Mouse (Mus musculus) fibroblast of lung, adult 2 months (primary cell): Measurements from ENCODE around the gene Cela3b.

Experiments used
- DNase-seq: peaks from one replicate; pipeline ENCODE4 v3.0.0-alpha.2; 2011; ENCODE audit warnings: low read depth

The Cela3b gene

DNA sequence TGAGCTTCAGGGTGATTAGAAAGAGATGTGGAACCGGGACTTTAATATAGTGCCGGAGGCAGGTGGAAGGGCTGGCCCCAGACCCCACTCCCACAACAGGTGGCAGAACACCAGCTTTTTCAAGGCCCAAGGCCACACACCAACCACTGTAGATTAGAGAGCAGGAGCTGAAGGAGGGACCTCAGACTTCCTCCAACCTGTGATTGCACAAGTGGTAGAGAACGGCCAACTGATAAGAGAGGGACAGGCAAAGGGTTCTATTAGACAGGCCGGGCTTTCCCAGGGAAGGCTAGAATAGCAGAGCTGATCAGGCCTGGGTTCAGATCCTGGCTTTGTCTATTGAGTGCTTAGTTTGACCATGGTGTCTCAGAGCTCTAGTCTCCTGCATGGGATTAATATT lies at the start of gene Cela3b:
Cela3b (minus strand) TSS at position 39 of the 400 bp plus-strand sequence.
- DNase-seq, result no peak

- no peak for DNase-seq
These were observed 49.4 kb upstream of the Cela3b start for GRCm38 (mm10) chr4:137479757-137480156.

- DNase-seq, result no peak
These were observed 48.0 kb upstream of the Cela3b start for GRCm38 (mm10) chr4:137478306-137478705.

- no peak for DNase-seq
These were observed 47.3 kb upstream of the Cela3b start for GRCm38 (mm10) chr4:137477611-137478010.

- DNase-seq, result no peak
These were observed 46.5 kb upstream of the Cela3b start for GRCm38 (mm10) chr4:137476761-137477237.

- DNase-seq, result no peak
These were observed 45.9 kb upstream of the Cela3b start for GRCm38 (mm10) chr4:137476065-137476760.

- DNase-seq, result no peak
These were observed 45.1 kb upstream of the Cela3b start for GRCm38 (mm10) chr4:137475271-137476050.

DNA sequence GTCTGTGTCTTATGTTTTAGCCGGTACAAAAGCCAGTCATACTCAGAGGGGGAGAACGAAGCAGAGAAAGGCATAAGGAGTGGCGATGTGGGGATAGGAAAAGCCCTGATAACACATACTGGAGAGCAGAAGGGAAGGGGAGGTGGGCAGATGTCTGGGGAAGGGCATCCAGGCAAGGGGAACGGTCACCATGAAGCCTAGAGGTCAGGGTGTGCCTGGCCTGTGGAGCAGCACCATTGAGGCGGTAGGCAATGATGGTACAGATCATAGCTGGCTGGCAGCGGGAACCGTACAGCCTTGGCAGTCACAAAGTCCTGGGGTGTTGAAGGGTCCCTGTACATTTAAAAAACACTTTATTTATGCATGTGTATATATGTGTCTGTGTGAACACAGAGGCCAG lies 44.4 kb upstream of the Cela3b start:
- no peak for DNase-seq

DNA sequence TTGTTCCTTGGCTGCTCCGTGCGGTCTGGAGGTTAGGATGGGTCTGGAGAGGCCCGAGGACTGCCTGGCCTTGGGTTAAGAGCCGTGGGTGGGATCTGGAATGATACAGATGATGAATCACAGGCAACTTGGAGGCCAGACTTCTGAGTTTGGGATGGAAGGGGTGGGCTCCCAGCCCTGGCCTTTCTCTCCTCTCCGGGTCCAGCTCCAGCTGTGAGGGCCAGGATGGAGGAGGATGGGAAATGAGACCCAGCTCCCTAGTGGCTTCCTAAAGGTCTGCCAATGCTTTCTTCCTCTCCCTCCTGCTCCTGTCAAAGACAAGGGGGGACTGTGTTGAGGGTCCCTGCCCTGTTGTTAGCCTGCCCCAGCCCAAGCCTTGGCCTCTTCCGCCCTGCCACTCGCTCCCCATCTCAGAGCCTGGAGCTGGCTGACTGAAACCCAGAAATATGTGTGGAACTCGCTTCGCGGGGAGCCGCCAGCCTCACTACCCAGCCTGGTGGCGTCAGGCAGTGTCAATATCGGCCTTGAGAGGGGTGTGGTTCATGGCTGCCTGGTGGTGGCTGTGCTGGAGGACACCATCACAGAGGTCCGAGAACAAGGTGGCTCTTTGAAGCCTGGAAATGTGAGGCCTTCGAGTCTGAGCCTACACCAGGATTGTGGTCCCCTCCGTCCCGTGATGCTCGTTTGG lies 43.5 kb upstream of the Cela3b start:
- DNase-seq, result no peak

DNA sequence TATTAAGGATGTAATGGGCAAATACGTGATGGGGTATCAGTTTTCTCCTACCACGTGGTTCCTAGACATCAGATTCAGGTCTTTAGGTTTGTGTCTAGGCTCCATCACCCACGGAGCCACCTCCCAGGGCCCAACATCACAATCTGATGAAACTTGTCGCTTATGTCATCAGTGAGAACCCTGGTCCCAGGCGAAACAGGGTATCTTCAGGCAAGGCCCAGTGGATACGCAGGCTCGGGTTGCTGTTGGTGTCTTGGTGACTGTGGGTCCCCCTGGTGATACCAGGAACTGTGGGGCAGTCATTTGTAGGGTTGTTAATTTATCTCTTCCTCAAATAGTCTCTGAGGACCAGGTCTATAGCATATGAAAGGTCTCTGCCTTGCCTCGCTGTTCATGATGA lies 42.9 kb upstream of the Cela3b start:
- no peak for DNase-seq

GRCm38 (mm10) chr4:137471326-137471725 lies 41.0 kb upstream of the Cela3b start:
- DNase-seq, result no peak

DNA sequence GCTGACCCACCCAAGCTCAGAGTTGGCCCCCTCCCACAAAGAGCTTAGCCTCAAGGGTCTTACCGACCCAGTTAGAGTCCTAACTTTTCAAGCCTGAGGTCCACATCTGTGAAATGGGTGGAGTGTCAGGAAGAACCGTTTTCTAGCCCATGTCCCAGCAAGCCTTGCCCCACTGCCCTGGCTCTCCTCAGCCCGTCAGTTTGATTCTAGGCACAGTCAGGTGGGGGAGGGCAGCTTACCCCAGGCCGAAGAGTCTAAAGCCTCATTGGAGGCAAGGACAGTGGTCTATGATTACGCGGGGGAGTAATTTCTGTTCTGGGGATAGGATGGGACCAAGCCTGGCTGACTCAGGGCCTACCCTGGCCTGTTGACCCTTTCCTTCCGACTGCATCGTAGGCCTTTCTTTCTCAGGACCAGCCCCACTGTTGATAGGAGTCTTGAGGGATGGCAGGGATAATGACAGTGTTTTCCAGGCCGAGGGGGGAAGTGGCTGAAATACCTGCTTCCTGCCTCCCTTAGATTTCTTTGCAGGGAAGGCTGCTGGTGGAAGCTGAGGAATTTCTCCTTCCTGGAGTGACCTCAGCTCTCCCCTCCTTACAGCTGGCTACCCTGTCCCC lies 40.5 kb upstream of the Cela3b start:
- no peak for DNase-seq

GRCm38 (mm10) chr4:137469845-137470692 lies 39.7 kb upstream of the Cela3b start:
- no peak for DNase-seq

DNA sequence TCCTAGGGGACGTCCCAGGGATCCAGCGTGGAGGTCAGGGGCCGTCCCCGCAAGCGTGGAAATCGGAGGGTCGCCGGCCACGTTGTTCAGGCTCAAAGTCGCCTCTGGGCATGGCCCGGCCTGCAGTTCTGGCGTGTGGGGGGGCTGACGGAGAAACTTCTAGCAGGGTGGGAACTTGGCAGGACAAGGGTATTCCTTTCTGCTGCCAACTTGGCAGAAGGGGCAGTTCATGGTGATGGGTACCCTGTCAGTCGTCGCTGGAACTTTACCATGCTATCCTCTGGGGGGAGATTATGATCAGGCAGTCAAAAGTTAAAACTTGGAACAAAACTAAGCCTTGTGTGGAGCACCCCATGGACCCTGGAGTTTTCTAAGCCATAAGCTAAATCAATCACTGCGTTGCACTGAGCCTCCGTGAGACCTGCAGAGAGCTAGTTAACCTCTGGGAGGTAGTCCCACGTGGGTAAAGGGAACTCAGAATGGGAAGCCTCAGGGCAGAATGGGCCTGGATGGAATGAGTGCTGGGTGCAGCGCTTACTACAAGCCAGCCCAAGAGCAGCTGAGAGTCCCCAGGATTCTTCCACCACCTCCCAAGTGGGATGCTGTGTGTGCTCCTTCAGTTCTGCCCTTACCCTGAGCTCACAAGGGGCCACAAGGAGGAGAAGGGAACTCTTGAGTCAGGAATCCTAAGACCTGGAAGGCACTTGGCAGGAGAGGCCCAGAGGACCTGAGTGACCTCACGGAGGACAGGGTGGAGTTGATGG lies 38.9 kb upstream of the Cela3b start:
- DNase-seq, result no peak

- DNase-seq, result peak; percentile 85
These were observed 38.1 kb upstream of the Cela3b start, which contains the start of gene Hspg2 for GRCm38 (mm10) chr4:137468260-137469080. Gene Hspg2 (plus strand): TSS chr4:137468769.

DNA sequence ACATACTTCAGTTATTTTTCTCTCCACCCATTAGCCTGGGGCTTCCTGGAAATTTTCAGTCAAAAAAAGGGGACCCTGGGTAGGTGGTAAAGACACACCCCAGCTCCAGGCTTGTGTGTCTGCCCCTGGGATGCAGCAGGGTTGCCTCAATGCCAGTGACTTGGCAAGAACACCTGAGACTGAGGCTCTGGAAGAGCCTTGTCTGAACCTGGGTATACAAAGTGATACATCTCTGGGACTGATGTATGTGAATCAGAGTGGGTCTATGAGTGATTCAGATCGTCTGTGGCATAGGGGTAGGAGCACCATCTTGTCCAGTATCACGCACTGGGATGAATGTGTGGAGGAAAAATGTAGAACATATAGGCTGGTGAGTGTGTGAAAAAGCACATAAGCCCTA lies 37.2 kb upstream of the Cela3b start:
- no peak for DNase-seq

- no peak for DNase-seq
These were observed 36.7 kb upstream of the Cela3b start for GRCm38 (mm10) chr4:137466991-137467390.

DNA sequence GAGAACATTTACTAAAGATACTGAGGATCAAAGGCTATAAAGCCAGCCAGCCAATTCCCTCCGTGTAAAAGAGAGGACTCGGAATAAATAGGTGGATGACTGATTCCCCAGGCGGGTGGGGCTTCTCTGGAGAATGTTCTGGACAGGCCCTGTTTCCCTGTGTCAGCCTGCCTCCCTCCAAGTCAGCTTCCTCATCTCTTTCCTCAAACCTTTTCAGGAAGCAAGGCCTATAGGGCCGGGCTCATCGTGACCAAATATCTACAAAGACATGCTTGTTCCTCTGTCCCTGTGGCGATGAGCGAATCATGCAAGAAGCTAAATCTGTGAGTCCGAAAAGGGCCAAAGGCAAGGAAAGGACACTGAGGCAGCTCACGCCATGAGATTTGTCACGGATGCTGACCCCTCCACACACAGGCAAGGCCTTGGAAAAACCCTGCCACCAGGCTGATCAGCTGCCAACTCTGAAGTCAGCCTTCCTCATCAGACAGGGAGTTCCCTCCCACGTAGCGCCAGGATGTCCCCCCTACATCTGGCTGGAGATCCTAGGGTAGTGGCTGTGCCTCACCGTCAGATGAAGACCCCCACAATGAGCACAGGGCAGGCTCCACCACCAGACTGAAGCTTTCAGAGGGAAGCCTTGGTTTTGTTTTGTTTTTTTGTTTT lies 34.9 kb upstream of the Cela3b start:
- no peak for DNase-seq
